Mouse (Mus musculus): Measurements from ENCODE around the gene Selenon. TPM values are rescaled to one million over a fixed set of nuclear protein-coding genes. Genes with fewer than 3 reads are reported as not detected.

The Selenon gene
- polyA plus RNA-seq, 1 experiment from 2014 or later, result 15.9 TPM

DNA sequence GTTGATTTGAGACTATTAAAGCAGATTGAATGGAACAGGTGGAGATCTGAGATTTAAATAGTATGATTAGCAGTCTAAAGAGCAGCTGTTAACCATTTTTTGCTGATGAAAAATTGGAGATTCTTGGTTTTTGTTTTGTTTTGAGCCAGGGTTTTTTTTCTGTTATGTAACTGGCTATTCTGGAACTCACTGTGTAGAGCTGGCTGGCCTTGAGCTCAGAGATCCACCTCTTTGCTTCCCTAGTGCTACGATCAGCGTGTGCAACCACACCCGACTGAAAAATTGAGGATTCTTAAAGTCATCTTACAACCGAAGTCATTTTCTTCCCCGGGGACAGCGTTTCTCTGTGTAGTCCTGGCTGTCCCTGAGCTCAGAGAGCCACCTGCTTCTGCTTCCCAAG is 40.2 kb downstream of the Selenon start:
- H3K4me3 ChIP-seq (replicated peaks; ENCODE audit: low read depth, low read length), result peak overlapping the region; percentile 43; the same call in 1 of the 2 replicates
- H3K9me3 ChIP-seq (ENCODE audit: control insufficient read depth, low read length), result no peaks in the 10 kb centered on the region
- peaks cover 10% of the 10 kb centered on the region; the same call in 1 of the 2 replicates for H3K36me3 ChIP-seq (ENCODE audit: control insufficient read depth, insufficient read depth, low read length)
- no peak overlapping the region for H3K27ac ChIP-seq (replicated peaks; ENCODE audit: low read depth, low read length)
- H3K4me1 ChIP-seq (ENCODE audit: control insufficient read depth, insufficient read depth, low read length), result no peaks in the 10 kb centered on the region; the same call in 1 of the 2 replicates
- 79% methylated on average over 6 of the region's 6 CpGs for WGBS
- H3K27me3 ChIP-seq (ENCODE audit: control insufficient read depth, insufficient read depth, low read length), result no peaks in the 10 kb centered on the region
- H3K4me2 ChIP-seq (ENCODE audit: low read length), result peak overlapping the region; percentile 91
- ATAC-seq (ENCODE audit: low FRiP score, low TSS enrichment) (no peak), DNase-seq (no peak)
- no peak overlapping the region for H3K9ac ChIP-seq (replicated peaks; ENCODE audit: low read length)

- DNase-seq (peak; percentile 97), ATAC-seq (ENCODE audit: low FRiP score, low TSS enrichment) (peak; percentile 95)
- H3K4me2 ChIP-seq (ENCODE audit: low read length), result peak within 1 kb of the TSS; percentile 91
- H3K27me3 ChIP-seq (ENCODE audit: control insufficient read depth, insufficient read depth, low read length), result no peaks in the 10 kb centered on the region
- peak within 1 kb of the TSS; percentile 21; the same call in 1 of the 2 replicates for H3K9ac ChIP-seq (replicated peaks; ENCODE audit: low read length)
- H3K36me3 ChIP-seq (ENCODE audit: control insufficient read depth, insufficient read depth, low read length), result peaks cover 10% of the 10 kb centered on the region; the same call in 1 of the 2 replicates
- H3K4me1 ChIP-seq (ENCODE audit: control insufficient read depth, insufficient read depth, low read length), result no peaks in the 10 kb centered on the region; the same call in 1 of the 2 replicates
- peak within 1 kb of the TSS; percentile 43 for H3K4me3 ChIP-seq (replicated peaks; ENCODE audit: low read depth, low read length)
- H3K27ac ChIP-seq (replicated peaks; ENCODE audit: low read depth, low read length), result no peak within 1 kb of the TSS
- WGBS, result under 1% methylated on average over 42 of the region's 42 CpGs
- H3K9me3 ChIP-seq (ENCODE audit: control insufficient read depth, low read length), result no peaks in the 10 kb centered on the region
These were observed 41.0 kb downstream of the Selenon start, which contains the start of gene Aunip for GRCm38 (mm10) chr4:134510845-134511411. Aunip (plus strand) TSS chr4:134510999.

DNA sequence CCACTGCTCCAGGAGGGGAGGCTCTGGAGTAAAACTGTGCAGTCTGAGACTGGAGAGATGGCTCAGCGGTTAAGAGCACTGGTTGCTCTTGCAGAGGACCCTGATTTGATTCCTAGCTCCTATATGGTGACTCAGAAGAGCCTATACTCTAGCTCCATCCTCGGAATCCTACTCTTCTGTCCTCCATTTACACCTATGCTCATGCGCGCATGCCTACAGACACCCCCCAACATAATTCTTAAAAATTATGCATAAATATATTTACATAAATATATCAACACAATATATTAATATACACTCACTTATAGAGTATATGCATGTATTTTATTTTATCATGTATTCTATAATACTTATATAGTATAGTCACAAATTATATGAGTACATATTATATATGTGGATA is 41.6 kb downstream of the Selenon start:
- Histone ChIP-seq H3K4me2 (ENCODE audit: low read length) (peak overlapping the region; percentile 91), H3K9ac (replicated peaks; ENCODE audit: low read length) (no peak overlapping the region), H3K4me1 (ENCODE audit: control insufficient read depth, insufficient read depth, low read length) (no peaks in the 10 kb centered on the region; the same call in 1 of the 2 replicates), H3K36me3 (ENCODE audit: control insufficient read depth, insufficient read depth, low read length) (peaks cover 10% of the 10 kb centered on the region; the same call in 1 of the 2 replicates), H3K9me3 (ENCODE audit: control insufficient read depth, low read length) (no peaks in the 10 kb centered on the region), H3K27ac (replicated peaks; ENCODE audit: low read depth, low read length) (no peak overlapping the region), H3K4me3 (replicated peaks; ENCODE audit: low read depth, low read length) (peak overlapping the region; percentile 43; the same call in 1 of the 2 replicates), H3K27me3 (ENCODE audit: control insufficient read depth, insufficient read depth, low read length) (no peaks in the 10 kb centered on the region)
- 78% methylated on average over 4 of the region's 4 CpGs for WGBS
- DNase-seq (no peak), ATAC-seq (ENCODE audit: low FRiP score, low TSS enrichment) (peak; percentile 38; the same call in 1 of the 2 replicates)

DNA sequence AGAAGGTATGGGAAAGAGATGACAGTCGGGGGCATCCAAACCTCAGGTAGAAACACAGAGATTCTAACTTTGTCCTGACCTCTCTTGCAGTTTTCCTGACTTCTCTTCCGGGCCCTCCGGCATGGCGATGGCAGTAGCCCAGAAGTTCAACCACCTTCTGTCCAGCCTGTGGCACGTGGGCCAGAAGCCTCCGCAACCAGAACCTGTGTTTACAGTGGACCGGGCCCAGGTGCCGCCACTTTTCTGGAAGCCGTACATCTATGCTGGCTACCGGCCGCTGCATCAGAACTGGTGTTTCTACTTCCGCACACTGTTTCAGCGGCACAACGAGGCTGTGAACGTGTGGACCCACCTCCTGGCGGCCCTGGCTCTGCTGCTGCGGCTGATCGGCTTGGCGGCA is 45.3 kb downstream of the Selenon start:
- ATAC-seq (ENCODE audit: low FRiP score, low TSS enrichment) (no peak), DNase-seq (no peak)
- Histone ChIP-seq H3K4me3 (replicated peaks; ENCODE audit: low read depth, low read length) (no peak overlapping the region), H3K36me3 (ENCODE audit: control insufficient read depth, insufficient read depth, low read length) (peaks cover 10% of the 10 kb centered on the region; the same call in 1 of the 2 replicates), H3K9ac (replicated peaks; ENCODE audit: low read length) (no peak overlapping the region), H3K27ac (replicated peaks; ENCODE audit: low read depth, low read length) (no peak overlapping the region), H3K9me3 (ENCODE audit: control insufficient read depth, low read length) (no peaks in the 10 kb centered on the region), H3K4me1 (ENCODE audit: control insufficient read depth, insufficient read depth, low read length) (no peaks in the 10 kb centered on the region; the same call in 1 of the 2 replicates), H3K27me3 (ENCODE audit: control insufficient read depth, insufficient read depth, low read length) (no peaks in the 10 kb centered on the region), H3K4me2 (ENCODE audit: low read length) (no peak overlapping the region)
- 88% methylated on average over 19 of the region's 19 CpGs for WGBS

DNA sequence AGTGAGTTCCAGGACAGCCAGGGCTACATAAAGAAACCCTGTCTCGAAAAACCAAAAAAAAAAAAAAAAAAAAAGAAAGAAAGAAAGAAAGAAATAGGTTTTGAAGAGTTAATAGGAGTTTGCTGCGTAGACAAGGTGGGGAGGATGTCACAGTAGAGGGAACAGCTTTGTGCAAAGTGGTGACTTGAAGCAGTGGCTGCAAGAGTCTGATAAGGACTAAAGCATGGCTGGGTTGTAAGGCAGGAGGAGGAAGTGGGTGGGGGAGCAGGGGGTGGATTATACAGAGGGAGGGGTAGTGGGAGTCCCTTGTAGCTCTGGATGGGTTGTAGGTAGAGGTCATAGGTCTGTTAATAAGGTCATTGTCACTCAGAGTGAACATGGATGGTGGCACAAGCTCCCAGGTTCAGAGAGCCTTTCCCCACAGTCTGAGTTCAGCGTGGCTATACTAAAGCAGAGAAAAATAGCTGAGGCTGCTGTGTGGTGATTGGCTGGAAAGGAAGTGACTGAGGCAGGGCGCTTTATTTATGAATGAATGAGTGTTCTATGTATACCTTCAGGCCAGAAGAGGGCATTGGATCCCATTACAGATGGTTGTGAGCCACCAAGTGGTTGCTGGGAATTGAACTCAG is 45.9 kb downstream of the Selenon start:
- Histone ChIP-seq H3K9ac (replicated peaks; ENCODE audit: low read length) (no peak overlapping the region), H3K27me3 (ENCODE audit: control insufficient read depth, insufficient read depth, low read length) (no peaks in the 10 kb centered on the region), H3K4me1 (ENCODE audit: control insufficient read depth, insufficient read depth, low read length) (no peaks in the 10 kb centered on the region; the same call in 1 of the 2 replicates), H3K9me3 (ENCODE audit: control insufficient read depth, low read length) (no peaks in the 10 kb centered on the region), H3K4me3 (replicated peaks; ENCODE audit: low read depth, low read length) (no peak overlapping the region), H3K27ac (replicated peaks; ENCODE audit: low read depth, low read length) (no peak overlapping the region), H3K4me2 (ENCODE audit: low read length) (no peak overlapping the region), H3K36me3 (ENCODE audit: control insufficient read depth, insufficient read depth, low read length) (peaks cover 10% of the 10 kb centered on the region; the same call in 1 of the 2 replicates)
- 83% methylated on average over 3 of the region's 4 CpGs for WGBS
- ATAC-seq (ENCODE audit: low FRiP score, low TSS enrichment) (no peak), DNase-seq (no peak)

- DNase-seq (no peak), ATAC-seq (ENCODE audit: low FRiP score, low TSS enrichment) (no peak)
- WGBS, result 90% methylated on average over 4 of the region's 4 CpGs
These were observed 46.6 kb downstream of the Selenon start for GRCm38 (mm10) chr4:134505303-134505789.

DNA sequence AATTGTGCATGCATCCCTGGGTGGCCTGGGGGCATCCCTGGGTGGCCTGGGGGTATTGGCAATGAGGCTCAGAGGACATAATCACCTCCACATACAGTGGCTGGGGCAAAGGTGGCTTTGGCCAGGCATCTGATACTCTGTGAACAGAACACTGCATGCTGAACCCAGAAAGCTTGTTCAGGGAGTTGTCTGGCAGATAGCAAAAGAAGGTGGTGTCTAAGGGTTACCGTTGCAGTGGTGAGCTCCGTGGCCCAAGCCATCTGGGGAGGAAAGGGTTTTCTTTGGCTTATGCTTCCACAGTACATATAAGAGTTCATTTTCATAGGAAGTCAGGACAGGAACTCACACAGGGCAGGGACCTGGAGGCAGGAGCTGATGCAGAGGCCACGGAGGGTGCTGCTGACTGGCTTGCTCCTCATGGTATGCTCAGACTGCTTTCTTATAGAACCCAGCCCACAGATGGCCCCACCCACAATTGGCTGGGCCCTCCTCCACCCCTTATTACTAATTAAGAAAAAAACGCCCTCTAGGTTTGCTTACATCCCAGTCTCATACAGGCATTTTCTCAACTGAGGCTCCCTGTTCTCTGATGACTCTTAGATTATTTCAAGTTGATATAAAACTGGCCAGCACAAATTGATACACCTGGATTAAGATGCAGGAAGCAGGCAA is 48.1 kb downstream of the Selenon start:
- Histone ChIP-seq H3K9me3 (ENCODE audit: control insufficient read depth, low read length) (no peaks in the 10 kb centered on the region), H3K27ac (replicated peaks; ENCODE audit: low read depth, low read length) (no peak overlapping the region), H3K27me3 (ENCODE audit: control insufficient read depth, insufficient read depth, low read length) (no peaks in the 10 kb centered on the region), H3K36me3 (ENCODE audit: control insufficient read depth, insufficient read depth, low read length) (peaks cover 10% of the 10 kb centered on the region; the same call in 1 of the 2 replicates), H3K4me2 (ENCODE audit: low read length) (no peak overlapping the region), H3K4me1 (ENCODE audit: control insufficient read depth, insufficient read depth, low read length) (no peaks in the 10 kb centered on the region), H3K9ac (replicated peaks; ENCODE audit: low read length) (no peak overlapping the region), H3K4me3 (replicated peaks; ENCODE audit: low read depth, low read length) (no peak overlapping the region)
- DNase-seq (no peak), ATAC-seq (ENCODE audit: low FRiP score, low TSS enrichment) (no peak)
- WGBS, result 81% methylated on average over 4 of the region's 4 CpGs

More at GRCm38 (mm10) chr4:134505303-134505789, 46.6 kb downstream of the Selenon start:
- H3K9me3 ChIP-seq (ENCODE audit: control insufficient read depth, low read length), result no peaks in the 10 kb centered on the region
- H3K4me2 ChIP-seq (ENCODE audit: low read length), result no peak overlapping the region
- no peaks in the 10 kb centered on the region for H3K4me1 ChIP-seq (ENCODE audit: control insufficient read depth, insufficient read depth, low read length)
- H3K9ac ChIP-seq (replicated peaks; ENCODE audit: low read length), result no peak overlapping the region
- no peaks in the 10 kb centered on the region for H3K27me3 ChIP-seq (ENCODE audit: control insufficient read depth, insufficient read depth, low read length)
- H3K4me3 ChIP-seq (replicated peaks; ENCODE audit: low read depth, low read length), result no peak overlapping the region
- peaks cover 10% of the 10 kb centered on the region; the same call in 1 of the 2 replicates for H3K36me3 ChIP-seq (ENCODE audit: control insufficient read depth, insufficient read depth, low read length)
- no peak overlapping the region for H3K27ac ChIP-seq (replicated peaks; ENCODE audit: low read depth, low read length)

DNA sequence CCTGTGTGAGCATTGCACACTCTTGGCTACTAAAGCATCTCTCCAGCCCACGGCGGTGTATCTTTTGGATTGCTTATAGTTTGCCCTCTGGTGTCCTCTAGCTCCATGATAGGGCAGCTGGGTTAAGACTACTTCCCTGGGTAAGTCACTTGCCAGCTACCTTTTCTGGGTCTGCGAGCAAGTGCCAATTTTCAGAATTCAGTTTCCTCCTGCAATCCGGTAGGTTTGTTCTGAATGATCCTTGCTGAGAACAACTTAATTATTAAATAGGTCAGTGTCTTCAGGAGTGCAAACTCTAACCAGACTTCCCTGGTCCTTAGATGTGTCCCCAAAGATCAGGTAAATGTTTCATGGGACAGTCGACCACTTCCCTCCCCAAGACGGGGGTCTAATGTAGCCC is 50.9 kb downstream of the Selenon start:
- no peak overlapping the region for H3K9ac ChIP-seq (replicated peaks; ENCODE audit: low read length)
- no peaks in the 10 kb centered on the region for H3K9me3 ChIP-seq (ENCODE audit: control insufficient read depth, low read length)
- H3K4me3 ChIP-seq (replicated peaks; ENCODE audit: low read depth, low read length), result no peak overlapping the region
- no peak for DNase-seq
- no peaks in the 10 kb centered on the region for H3K36me3 ChIP-seq (ENCODE audit: control insufficient read depth, insufficient read depth, low read length)
- H3K4me2 ChIP-seq (ENCODE audit: low read length), result no peak overlapping the region
- peaks cover 16% of the 10 kb centered on the region for H3K4me1 ChIP-seq (ENCODE audit: control insufficient read depth, insufficient read depth, low read length)
- H3K27ac ChIP-seq (replicated peaks; ENCODE audit: low read depth, low read length), result no peak overlapping the region
- H3K27me3 ChIP-seq (ENCODE audit: control insufficient read depth, insufficient read depth, low read length), result no peaks in the 10 kb centered on the region
- 97% methylated on average over 6 of the region's 6 CpGs for WGBS
- ATAC-seq (ENCODE audit: low FRiP score, low TSS enrichment), result no peak

Measured in midbrain, embryonic 14.5 days (tissue).